Mouse (Mus musculus): ENCODE measurements around the gene Ttc13. TPM values are rescaled to one million over a fixed set of nuclear protein-coding genes. Genes with fewer than 3 reads are reported as not detected.

Ttc13 gene
- polyA plus RNA-seq, 1 experiment, result 9.4 TPM

- Histone ChIP-seq H3K27me3 (replicated peaks; ENCODE audit: control insufficient read depth, insufficient read depth, low read length) (no peaks in the 10 kb centered on the region), H3K27ac (ENCODE audit: insufficient read depth, low read depth, low read length) (no peak overlapping the region), H3K4me1 (ENCODE audit: control insufficient read depth, insufficient read depth, low read length) (no peaks in the 10 kb centered on the region), H3K4me3 (ENCODE audit: insufficient read depth, low read depth, low read length) (no peak overlapping the region), H3K36me3 (ENCODE audit: control insufficient read depth, insufficient read depth, low read length) (peaks cover 1% of the 10 kb centered on the region; the same call in 1 of the 2 replicates)
- DNase-seq, result no peak
- WGBS, result 81% methylated on average over 8 of the region's 8 CpGs
- no peak for TF ChIP-seq POLR2A (IDR thresholded peaks at IDR 0.05; ENCODE audit: low read depth, low read length)
- no peak for TF ChIP-seq CTCF (conservative IDR thresholded peaks at IDR 0.05; ENCODE audit: insufficient read depth, insufficient read length, low read depth, low read length)
Measured at GRCm38 (mm10) chr8:124732828-124733227, 11.0 kb upstream of the Ttc13 start.

GRCm38 (mm10) chr8:124724301-124724700 is 2.5 kb upstream of the Ttc13 start:
- H3K4me1 ChIP-seq (ENCODE audit: control insufficient read depth, insufficient read depth, low read length), result peaks cover 16% of the 10 kb centered on the region
- WGBS, result 72% methylated on average over 7 of the region's 7 CpGs
- H3K4me3 ChIP-seq (ENCODE audit: insufficient read depth, low read depth, low read length), result no peak overlapping the region
- TF ChIP-seq CTCF (conservative IDR thresholded peaks at IDR 0.05; ENCODE audit: insufficient read depth, insufficient read length, low read depth, low read length) (no peak), POLR2A (IDR thresholded peaks at IDR 0.05; ENCODE audit: low read depth, low read length) (no peak)
- no peaks in the 10 kb centered on the region for H3K27me3 ChIP-seq (replicated peaks; ENCODE audit: control insufficient read depth, insufficient read depth, low read length)
- no peak overlapping the region for H3K27ac ChIP-seq (ENCODE audit: insufficient read depth, low read depth, low read length)
- DNase-seq, result peak; percentile 66
- H3K36me3 ChIP-seq (ENCODE audit: control insufficient read depth, insufficient read depth, low read length), result no peaks in the 10 kb centered on the region

- no peak for TF ChIP-seq POLR2A (IDR thresholded peaks at IDR 0.05; ENCODE audit: low read depth, low read length)
- TF ChIP-seq CTCF (conservative IDR thresholded peaks at IDR 0.05; ENCODE audit: insufficient read depth, insufficient read length, low read depth, low read length), result no peak
- Histone ChIP-seq H3K4me3 (ENCODE audit: insufficient read depth, low read depth, low read length) (peak overlapping the region; percentile 77), H3K27me3 (replicated peaks; ENCODE audit: control insufficient read depth, insufficient read depth, low read length) (no peaks in the 10 kb centered on the region), H3K36me3 (ENCODE audit: control insufficient read depth, insufficient read depth, low read length) (no peaks in the 10 kb centered on the region), H3K4me1 (ENCODE audit: control insufficient read depth, insufficient read depth, low read length) (peaks cover 16% of the 10 kb centered on the region), H3K27ac (ENCODE audit: insufficient read depth, low read depth, low read length) (no peak overlapping the region)
- 2% methylated on average over 31 of the region's 31 CpGs for WGBS
- no peak for DNase-seq
Measured at GRCm38 (mm10) chr8:124720938-124721861, 583 bp downstream of the Ttc13 start.

GRCm38 (mm10) chr8:124720133-124720532 is 1.6 kb downstream of the Ttc13 start:
- WGBS, result 78% methylated on average over 7 of the region's 7 CpGs
- Histone ChIP-seq H3K27ac (ENCODE audit: insufficient read depth, low read depth, low read length) (no peak overlapping the region), H3K36me3 (ENCODE audit: control insufficient read depth, insufficient read depth, low read length) (no peaks in the 10 kb centered on the region), H3K4me1 (ENCODE audit: control insufficient read depth, insufficient read depth, low read length) (peaks cover 16% of the 10 kb centered on the region), H3K4me3 (ENCODE audit: insufficient read depth, low read depth, low read length) (no peak overlapping the region), H3K27me3 (replicated peaks; ENCODE audit: control insufficient read depth, insufficient read depth, low read length) (no peaks in the 10 kb centered on the region)
- no peak for TF ChIP-seq CTCF (conservative IDR thresholded peaks at IDR 0.05; ENCODE audit: insufficient read depth, insufficient read length, low read depth, low read length)
- TF ChIP-seq POLR2A (IDR thresholded peaks at IDR 0.05; ENCODE audit: low read depth, low read length), result no peak
- DNase-seq, result no peak

GRCm38 (mm10) chr8:124715736-124716135 is 6.0 kb downstream of the Ttc13 start:
- Histone ChIP-seq H3K4me1 (ENCODE audit: control insufficient read depth, insufficient read depth, low read length) (peaks cover under 1% of the 10 kb centered on the region; the same call in 1 of the 2 replicates), H3K27me3 (replicated peaks; ENCODE audit: control insufficient read depth, insufficient read depth, low read length) (no peaks in the 10 kb centered on the region), H3K27ac (ENCODE audit: insufficient read depth, low read depth, low read length) (no peak overlapping the region), H3K4me3 (ENCODE audit: insufficient read depth, low read depth, low read length) (no peak overlapping the region), H3K36me3 (ENCODE audit: control insufficient read depth, insufficient read depth, low read length) (no peaks in the 10 kb centered on the region)
- WGBS, result 79% methylated on average over 8 of the region's 8 CpGs
- TF ChIP-seq POLR2A (IDR thresholded peaks at IDR 0.05; ENCODE audit: low read depth, low read length) (no peak), CTCF (conservative IDR thresholded peaks at IDR 0.05; ENCODE audit: insufficient read depth, insufficient read length, low read depth, low read length) (no peak)
- no peak for DNase-seq

- no peak for DNase-seq
- Histone ChIP-seq H3K27me3 (replicated peaks; ENCODE audit: control insufficient read depth, insufficient read depth, low read length) (no peaks in the 10 kb centered on the region), H3K4me1 (ENCODE audit: control insufficient read depth, insufficient read depth, low read length) (no peaks in the 10 kb centered on the region), H3K36me3 (ENCODE audit: control insufficient read depth, insufficient read depth, low read length) (no peaks in the 10 kb centered on the region), H3K27ac (ENCODE audit: insufficient read depth, low read depth, low read length) (no peak overlapping the region), H3K4me3 (ENCODE audit: insufficient read depth, low read depth, low read length) (no peak overlapping the region)
- 92% methylated on average over 6 of the region's 6 CpGs for WGBS
- TF ChIP-seq CTCF (conservative IDR thresholded peaks at IDR 0.05; ENCODE audit: insufficient read depth, insufficient read length, low read depth, low read length) (no peak), POLR2A (IDR thresholded peaks at IDR 0.05; ENCODE audit: low read depth, low read length) (no peak)
Measured at GRCm38 (mm10) chr8:124713207-124713606, 8.6 kb downstream of the Ttc13 start.

GRCm38 (mm10) chr8:124705823-124706222 is 16.0 kb downstream of the Ttc13 start:
- WGBS, result 96% methylated on average over 8 of the region's 8 CpGs
- Histone ChIP-seq H3K4me1 (ENCODE audit: control insufficient read depth, insufficient read depth, low read length) (no peaks in the 10 kb centered on the region), H3K4me3 (ENCODE audit: insufficient read depth, low read depth, low read length) (no peak overlapping the region), H3K27ac (ENCODE audit: insufficient read depth, low read depth, low read length) (no peak overlapping the region), H3K27me3 (replicated peaks; ENCODE audit: control insufficient read depth, insufficient read depth, low read length) (no peaks in the 10 kb centered on the region), H3K36me3 (ENCODE audit: control insufficient read depth, insufficient read depth, low read length) (no peaks in the 10 kb centered on the region)
- TF ChIP-seq CTCF (conservative IDR thresholded peaks at IDR 0.05; ENCODE audit: insufficient read depth, insufficient read length, low read depth, low read length), result no peak
- no peak for TF ChIP-seq POLR2A (IDR thresholded peaks at IDR 0.05; ENCODE audit: low read depth, low read length)
- DNase-seq, result no peak

Data from kidney, adult 2 months (tissue).